Mouse (Mus musculus) myocyte (in vitro differentiated cells): ENCODE results near the gene Arpin.

Source experiments
- E2F4 ChIP-seq: IDR thresholded peaks from one replicate; pipeline ENCODE4 v1.6.1; 2011; ENCODE audit warnings: mild to moderate bottlenecking, control low read depth, moderate library complexity; ENCODE audit not compliant: insufficient read depth
- MAX ChIP-seq: IDR thresholded peaks from one replicate; pipeline ENCODE4 v1.6.1; 2011; ENCODE audit warnings: low read depth, mild to moderate bottlenecking, control low read depth
- MYOD1 ChIP-seq, 3 experiments: IDR thresholded peaks; one replicate each; pipeline ENCODE4 v1.6.1; 2011; ENCODE audit warnings: control low read depth in 2 of 3, low read depth in 2 of 3, mild to moderate bottlenecking in 2 of 3, moderate library complexity in 1 of 3; ENCODE audit not compliant: insufficient read length in 2 of 3, control insufficient read depth in 1 of 3
- POLR2A ChIP-seq: IDR thresholded peaks from one replicate; pipeline ENCODE4 v1.6.1; 2011; ENCODE audit warnings: low read depth, mild to moderate bottlenecking, control low read depth, moderate library complexity; ENCODE audit not compliant: insufficient read length
- TCF12 ChIP-seq: IDR thresholded peaks from one replicate; pipeline ENCODE4 v1.6.1; 2011; ENCODE audit warnings: mild to moderate bottlenecking, control low read depth; ENCODE audit not compliant: poor library complexity, insufficient read depth, severe bottlenecking
- USF1 ChIP-seq: IDR thresholded peaks from one replicate; pipeline ENCODE4 v1.6.1; 2011; ENCODE audit warnings: low read depth, mild to moderate bottlenecking, control low read depth, moderate library complexity

DNA sequence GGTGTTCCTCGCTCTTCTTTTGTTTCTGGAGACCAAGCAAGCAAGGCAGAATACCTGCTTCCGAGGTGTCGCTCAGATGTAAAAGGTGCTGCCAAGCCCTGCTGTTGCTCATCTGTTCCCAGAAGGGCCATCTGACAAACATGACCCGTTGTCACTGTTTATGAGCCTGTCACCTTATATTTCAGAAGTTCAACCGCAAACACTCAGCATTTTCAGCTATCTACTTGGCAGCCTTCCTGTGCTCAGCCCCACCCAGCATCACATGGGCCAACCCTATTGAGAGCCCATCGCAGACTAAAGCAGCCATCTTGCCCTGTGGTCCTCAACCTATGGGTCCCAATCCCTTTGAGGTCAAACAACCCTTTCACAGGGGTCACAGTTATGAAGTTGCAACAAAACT, 34.4 kb downstream of the Arpin start:
- TF ChIP-seq TCF12, result no peak
- TF ChIP-seq POLR2A, result no peak
- TF ChIP-seq E2F4, result no peak
- no peak for TF ChIP-seq MAX
- no peak for TF ChIP-seq USF1
- TF ChIP-seq MYOD1 (IDR thresholded peaks at IDR 0.05; ENCODE audit: control insufficient read depth in 1 of 3, insufficient read length in 2 of 3, low read depth in 2 of 3), result no peak
